8 mouse cellular contexts compared by ENCODE assay signal in the genomic region with DNA sequence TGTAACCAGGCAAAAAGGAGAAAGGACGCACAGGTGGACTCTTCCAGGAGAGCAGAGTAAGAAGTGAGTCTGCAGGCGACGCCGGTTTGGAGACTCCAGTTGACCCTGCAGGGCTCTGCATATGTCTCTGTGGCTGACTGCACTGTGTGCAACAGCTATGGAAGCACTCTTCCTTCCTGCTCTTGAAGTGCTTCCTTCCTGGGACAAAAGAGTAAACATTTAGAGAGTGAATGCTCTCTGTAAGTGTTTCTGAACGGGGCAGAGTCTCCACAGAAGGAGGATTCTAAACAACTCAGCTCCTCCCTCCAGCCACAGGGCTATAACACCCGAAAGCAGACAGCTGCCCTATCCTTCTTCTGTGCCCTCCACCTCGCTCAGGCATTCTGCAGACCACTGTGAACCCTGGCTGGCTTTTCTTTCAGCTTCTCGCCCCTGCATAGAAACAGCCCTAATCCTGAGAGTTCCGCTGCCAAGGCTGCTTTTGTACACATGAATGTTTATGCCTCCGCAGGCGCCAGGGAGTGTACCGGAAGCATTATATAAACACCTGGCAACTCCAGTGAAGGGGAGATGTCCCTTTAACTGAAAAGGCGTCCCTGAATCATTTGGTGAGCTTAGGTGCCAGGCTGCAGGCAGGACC. TPM values are rescaled to one million over a fixed set of nuclear protein-coding genes. Genes with fewer than 3 reads are reported as not detected.
A peak's percentile ranks its signal among the peaks of the same experiment; 100 is the strongest.
DNase-seq lines count a peak whose midpoint lies in the region; ATAC-seq and TF ChIP-seq lines count a peak whose summit lies in the region.

No protein-coding gene starts in this region.

- 55% methylated on average over 13 of the region's 13 CpGs for WGBS in embryonic facial prominence, embryonic 13.5 days
- 57% methylated on average over 13 of the region's 13 CpGs for WGBS in embryonic facial prominence, embryonic 10.5 days
- whole genome bisulfite sequencing in intestine, embryonic 16.5 days: 32% methylated on average over 13 of the region's 13 CpGs

- peak overlapping the region; percentile 11; the same call in 1 of the 2 replicates for H3K27ac ChIP-seq in embryonic facial prominence, embryonic 13.5 days
- no peak overlapping the region for H3K27ac ChIP-seq in embryonic facial prominence, embryonic 10.5 days (replicated peaks)
- peak overlapping the region; percentile 71 for H3K27ac ChIP-seq in intestine, embryonic 16.5 days (ENCODE audit: low read length)

- H3K36me3 ChIP-seq in embryonic facial prominence, embryonic 13.5 days: no peaks in the 10 kb centered on the region
- no peaks in the 10 kb centered on the region for H3K36me3 ChIP-seq in embryonic facial prominence, embryonic 10.5 days (replicated peaks)
- H3K36me3 ChIP-seq in intestine, embryonic 16.5 days (ENCODE audit: control insufficient read depth, insufficient read depth, low read length): no peaks in the 10 kb centered on the region

- no peak for ATAC-seq in embryonic facial prominence, embryonic 13.5 days (ENCODE audit: insufficient number of reproducible peaks, insufficient read depth, low FRiP score, low TSS enrichment, low read depth)
- peak; percentile 76 for ATAC-seq in intestine, embryonic 16.5 days

- no peak for TF ChIP-seq CTCF in brain, embryonic 14.5 days (IDR thresholded peaks at IDR 0.05; ENCODE audit: borderline replicate concordance, extremely low read depth, insufficient read depth, insufficient read length)

- peaks cover 12% of the 10 kb centered on the region for H3K4me1 ChIP-seq in embryonic facial prominence, embryonic 13.5 days
- peaks cover 20% of the 10 kb centered on the region for H3K4me1 ChIP-seq in embryonic facial prominence, embryonic 10.5 days
- peaks cover 10% of the 10 kb centered on the region; the same call in 1 of the 2 replicates for H3K4me1 ChIP-seq in intestine, embryonic 16.5 days (ENCODE audit: control insufficient read depth, insufficient read depth, low read length)

- no peak for TF ChIP-seq POLR2A in brain, embryonic 14.5 days (IDR thresholded peaks at IDR 0.05; ENCODE audit: borderline replicate concordance, extremely low read depth, insufficient read depth, insufficient read length, poor library complexity, severe bottlenecking)

- intact Hi-C loops in left cerebral cortex, postnatal 14 days (cut with DNase I): no loop called here

- H3K4me2 ChIP-seq in embryonic facial prominence, embryonic 13.5 days: peak overlapping the region; percentile 4; the same call in 1 of the 2 replicates
- peak overlapping the region; percentile 43 for H3K4me2 ChIP-seq in intestine, embryonic 16.5 days (ENCODE audit: low read depth, low read length)

- 0 out of 2 replicates have a peak, but pooled peaks cover 6% of the 10 kb centered on the region for H3K27me3 ChIP-seq in embryonic facial prominence, embryonic 13.5 days
- no peaks in the 10 kb centered on the region for H3K27me3 ChIP-seq in embryonic facial prominence, embryonic 10.5 days (replicated peaks; ENCODE audit: low read depth, poor library complexity, severe bottlenecking)
- H3K27me3 ChIP-seq in intestine, embryonic 16.5 days (replicated peaks; ENCODE audit: control insufficient read depth, insufficient read depth, low read length): no peaks in the 10 kb centered on the region

- no peak for DNase-seq in embryonic facial prominence, embryonic 10.5 days (ENCODE audit: low spot score)
- DNase-seq in brain, embryonic 14.5 days (ENCODE audit: low read depth): peak; percentile 70
- peak; percentile 86 for DNase-seq in lung, postnatal 10 days
- DNase-seq in urinary bladder, adult 18-20 months (ENCODE audit: low spot score in 2 of 2): no peak
- no peak for DNase-seq in frontal cortex, postnatal 25 days (ENCODE audit: low spot score in 2 of 2)
- no peak for DNase-seq in left cerebral cortex, postnatal 14 days (ENCODE audit: low spot score in 2 of 2)

- H3K9ac ChIP-seq in embryonic facial prominence, embryonic 13.5 days: no peak overlapping the region; the same call in 1 of the 2 replicates
- peak overlapping the region; percentile 54; the same call in 1 of the 2 replicates for H3K9ac ChIP-seq in intestine, embryonic 16.5 days (ENCODE audit: low read depth, low read length)

- H3K4me3 ChIP-seq in embryonic facial prominence, embryonic 13.5 days: no peak overlapping the region
- no peak overlapping the region for H3K4me3 ChIP-seq in embryonic facial prominence, embryonic 10.5 days
- no peak overlapping the region for H3K4me3 ChIP-seq in intestine, embryonic 16.5 days (ENCODE audit: low read length)

- H3K9me3 ChIP-seq in embryonic facial prominence, embryonic 13.5 days: no peaks in the 10 kb centered on the region
- no peaks in the 10 kb centered on the region for H3K9me3 ChIP-seq in embryonic facial prominence, embryonic 10.5 days
- H3K9me3 ChIP-seq in intestine, embryonic 16.5 days (ENCODE audit: control insufficient read depth, low read length): no peaks in the 10 kb centered on the region

RNA-seq across cellular contexts. Expression of a gene that starts 14.2 kb away (rescaled TPM):
- polyA plus RNA-seq in embryonic facial prominence, embryonic 13.5 days (2015; fragmentation: Nextera tagmentation; extraction: Ambion mirVana): 6.6 and 7.8 TPM in 2 replicates
- polyA plus RNA-seq in embryonic facial prominence, embryonic 10.5 days (2016; fragmentation: Nextera tagmentation; extraction: Ambion mirVana): 6.7 and 7.4 TPM in 2 replicates
- 13.1 and 16.3 TPM in 2 replicates for polyA plus RNA-seq in brain, embryonic 14.5 days (2012; rRNA removed)
- polyA plus RNA-seq in intestine, embryonic 16.5 days (2015; fragmentation: Nextera tagmentation; extraction: Ambion mirVana): 3.4 TPM in 2 replicates
- 10 to 100 TPM; 26.6 to 28.1 TPM for total RNA-seq in left cerebral cortex, postnatal 14 days (2021)

Comparison
In these comparisons a context has a peak if more than half of its experiments do, and no peak if none do; other contexts are left out.
1. DNase-seq: peak in brain, embryonic 14.5 days (single experiment) and lung, postnatal 10 days (single experiment); none in embryonic facial prominence, embryonic 10.5 days (single experiment), urinary bladder, adult 18-20 months (0 of 2), frontal cortex, postnatal 25 days (0 of 2) and left cerebral cortex, postnatal 14 days (0 of 2).